Mouse (Mus musculus) neural tube, embryonic 10.5 days (tissue): ENCODE measurements at regions not wholly inside any gene's neighbourhood (a gene's known extent, or its start where the extent isn't known, plus 50 kb on each side); places are given as distances from the start of the nearest gene placed in this dataset.
A peak's percentile ranks its signal among the peaks of the same experiment; 100 is the strongest.

Experiments
- DNase-seq: peaks from one replicate; pipeline ENCODE4 v3.0.0-alpha.2; 2017; ENCODE audit warnings: low spot score; ENCODE audit errors: extremely low spot score

DNA sequence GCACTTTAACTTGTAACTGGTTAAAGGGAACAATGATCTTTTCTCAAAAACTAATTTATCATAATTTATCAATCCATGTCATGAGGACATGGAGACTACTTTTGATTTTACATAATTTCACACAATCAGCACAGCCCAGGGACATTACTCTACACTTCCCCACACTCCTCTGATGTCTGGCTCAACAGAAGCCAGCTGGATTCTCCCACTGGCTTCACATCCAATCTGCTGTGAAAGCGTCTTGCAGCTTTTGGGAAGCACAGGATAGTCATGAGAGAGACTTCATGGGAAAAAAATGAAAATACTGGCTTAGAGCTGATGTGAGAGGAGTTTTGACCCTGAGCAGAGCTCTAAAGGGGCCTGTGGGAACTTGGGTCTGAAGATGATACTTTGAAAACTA lies 61.7 kb upstream of the Hrasls start:
- DNase-seq: no peak

DNA sequence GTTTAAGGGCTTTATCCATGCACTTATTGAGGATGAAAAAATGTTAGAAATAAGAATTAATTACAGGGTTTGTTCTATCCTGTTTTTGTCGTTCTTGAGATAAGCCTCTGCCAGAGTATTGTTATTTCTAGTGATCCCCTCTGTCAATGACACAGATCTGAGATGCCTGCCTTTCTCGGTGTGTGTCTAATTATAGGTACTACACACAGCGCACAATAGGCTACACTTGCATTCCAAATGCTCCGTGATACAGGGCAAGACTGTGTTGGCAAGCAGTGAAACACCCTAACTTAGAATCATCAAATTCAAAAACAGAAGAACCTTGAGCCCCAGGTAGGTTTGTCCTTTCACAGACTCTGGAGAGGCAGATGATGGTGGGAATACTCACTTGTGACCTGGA lies 90.3 kb upstream of the Hrasls start:
- no peak for DNase-seq

DNA sequence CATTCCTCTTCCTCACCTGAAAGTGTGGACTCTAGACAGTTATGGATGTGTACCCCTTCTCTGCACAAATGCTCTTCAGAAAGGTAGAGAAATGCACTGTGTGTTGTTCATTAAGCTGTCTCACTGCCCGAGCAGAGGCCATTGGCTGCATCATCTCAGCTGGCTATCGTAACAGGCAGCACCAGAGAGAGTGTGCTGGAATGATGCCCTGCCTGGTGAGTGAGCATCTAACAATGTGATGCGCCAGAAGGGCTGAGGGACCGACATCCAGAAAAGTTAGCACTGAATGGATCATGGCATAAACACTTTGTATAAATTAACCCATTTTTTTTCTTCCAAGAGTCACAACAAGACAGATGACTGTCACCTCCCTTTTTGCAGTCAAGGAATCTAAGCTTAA lies 112.7 kb upstream of the Hrasls start:
- DNase-seq: no peak

DNA sequence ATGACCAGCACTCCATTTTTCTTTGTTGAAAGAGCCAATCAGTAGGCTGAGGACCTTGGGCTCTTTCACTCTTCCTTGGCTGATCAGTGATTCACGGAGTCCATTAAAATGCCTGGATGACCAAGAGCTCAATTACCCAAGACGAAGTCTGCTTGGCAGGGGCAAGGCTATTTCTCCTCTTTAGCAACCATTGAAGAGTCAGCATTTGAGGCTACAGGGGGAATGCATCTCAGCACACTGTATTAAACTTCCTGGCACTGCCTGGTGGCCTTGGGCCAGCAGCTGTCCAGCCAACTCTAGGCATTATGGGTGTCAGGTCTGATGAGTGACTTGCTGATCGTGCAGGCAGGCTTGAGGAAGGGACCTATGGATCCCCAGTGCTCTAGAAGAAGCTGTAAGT lies 136.5 kb upstream of the Mb21d2 start:
- DNase-seq: no peak

DNA sequence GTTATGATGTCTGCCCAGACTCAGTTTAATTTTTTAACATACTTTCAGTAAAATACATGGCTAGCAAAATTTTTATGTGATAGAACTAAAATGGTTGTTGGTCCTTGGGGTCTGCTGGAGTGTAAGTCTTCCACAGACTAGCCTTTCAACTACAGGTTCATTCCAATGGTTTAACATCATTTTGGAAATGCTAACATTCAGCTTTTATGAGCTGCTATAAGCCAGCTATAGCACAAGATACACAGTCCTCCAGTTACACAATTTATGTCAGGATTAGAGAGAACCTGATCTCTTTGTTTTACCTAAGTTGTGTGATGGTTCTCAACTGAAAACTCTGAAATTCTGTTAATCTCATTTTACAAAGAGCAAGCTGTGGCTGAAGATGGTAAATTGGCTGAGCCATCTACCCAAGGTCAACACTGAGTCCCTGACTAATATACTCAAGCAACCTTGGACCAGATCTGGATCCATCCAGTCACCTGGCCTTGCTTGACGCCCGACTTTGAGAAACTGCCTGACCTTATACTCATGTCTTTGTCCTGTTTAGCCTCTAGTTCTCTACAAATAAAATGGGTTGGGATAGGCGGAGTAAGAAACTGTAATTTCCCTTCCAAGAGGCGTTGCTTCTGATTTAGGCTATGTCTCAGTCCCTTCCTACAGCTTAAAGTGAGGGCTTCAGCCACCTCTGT lies 135.8 kb upstream of the Mb21d2 start:
- no peak for DNase-seq

DNA sequence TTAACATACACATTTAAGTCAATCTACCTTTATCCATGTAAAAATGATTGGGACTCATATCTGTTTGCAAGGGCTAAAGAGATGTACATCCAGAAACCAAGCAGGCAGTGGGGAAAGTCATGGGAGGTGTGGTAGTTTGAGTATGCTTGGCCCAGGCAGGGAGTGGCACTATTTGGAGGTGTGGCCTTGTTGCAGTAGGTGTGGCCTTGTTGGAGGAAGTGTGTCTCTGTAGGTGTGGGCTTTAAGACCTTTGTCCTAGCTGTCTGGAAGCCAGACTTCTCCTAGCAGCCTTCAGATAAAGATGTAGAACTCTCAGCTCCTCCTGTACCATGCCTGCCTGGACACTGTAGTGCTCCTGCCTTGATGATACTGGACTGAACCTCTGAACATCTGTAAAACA lies 133.9 kb upstream of the Mb21d2 start:
- DNase-seq: no peak

DNA sequence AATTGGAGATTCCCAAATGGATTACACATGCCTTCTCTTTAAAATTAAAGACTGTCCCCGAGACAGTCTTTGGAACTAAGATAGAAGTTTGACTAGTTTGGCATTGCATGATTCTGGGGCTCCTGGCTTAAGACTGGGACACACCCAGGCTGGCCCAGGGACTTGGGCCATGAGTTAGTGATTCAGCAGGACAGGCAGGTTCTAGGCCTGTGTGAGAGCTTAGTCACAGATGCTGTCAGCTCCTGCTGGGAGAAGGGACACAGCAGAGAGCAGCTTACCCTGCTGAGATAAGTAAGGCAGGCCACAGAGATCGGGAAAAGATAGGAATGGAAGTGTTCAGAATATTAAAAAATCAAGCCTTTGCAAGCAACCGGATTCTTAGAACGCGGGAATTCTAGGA lies 127.6 kb upstream of the Mb21d2 start:
- no peak for DNase-seq

DNA sequence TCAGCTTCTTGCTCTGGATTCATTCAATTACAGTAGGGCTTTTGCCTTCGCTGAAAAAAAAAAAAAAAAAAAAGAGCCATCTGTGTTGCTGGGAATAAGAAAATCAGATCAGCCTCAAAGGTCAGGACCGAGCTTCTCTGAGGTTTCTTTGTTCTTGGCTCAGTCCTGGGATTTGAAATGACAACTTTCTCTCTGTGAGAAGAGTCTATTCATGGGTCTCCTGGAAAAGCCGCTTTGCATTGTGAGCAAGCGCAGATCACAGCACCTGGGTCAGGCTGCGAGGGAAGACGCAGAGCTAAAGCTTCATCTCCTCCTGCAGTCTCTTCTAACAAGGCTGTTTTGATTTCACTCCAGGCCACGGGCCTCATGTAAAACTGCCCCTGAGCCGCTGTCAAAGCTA lies 125.0 kb upstream of the Mb21d2 start:
- no peak for DNase-seq

DNA sequence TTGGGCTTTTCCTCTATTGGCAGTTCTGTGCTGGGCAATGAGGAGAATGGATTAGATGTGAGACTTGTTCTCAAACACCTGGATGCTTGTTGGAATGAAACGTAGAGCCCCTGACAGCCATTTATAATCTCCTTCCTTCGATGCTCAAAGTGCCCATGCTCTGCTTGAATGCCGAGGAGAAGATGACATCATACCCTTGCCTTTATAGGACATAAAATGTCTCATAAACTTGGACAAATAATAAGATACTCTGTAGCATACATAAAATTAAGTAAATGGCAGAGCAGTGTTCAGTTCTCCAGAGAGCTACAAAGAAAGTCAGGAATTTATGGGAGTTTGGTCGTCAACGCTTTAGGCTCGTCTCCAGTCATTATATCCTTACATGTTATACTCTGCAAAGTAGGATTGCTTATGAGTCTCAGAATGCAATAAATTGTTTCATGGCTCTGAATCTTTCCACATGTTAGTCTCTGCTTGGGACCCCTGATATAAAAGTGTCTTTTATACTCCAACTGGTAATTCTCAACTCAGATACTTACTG lies 117.0 kb upstream of the Mb21d2 start:
- no peak for DNase-seq

DNA sequence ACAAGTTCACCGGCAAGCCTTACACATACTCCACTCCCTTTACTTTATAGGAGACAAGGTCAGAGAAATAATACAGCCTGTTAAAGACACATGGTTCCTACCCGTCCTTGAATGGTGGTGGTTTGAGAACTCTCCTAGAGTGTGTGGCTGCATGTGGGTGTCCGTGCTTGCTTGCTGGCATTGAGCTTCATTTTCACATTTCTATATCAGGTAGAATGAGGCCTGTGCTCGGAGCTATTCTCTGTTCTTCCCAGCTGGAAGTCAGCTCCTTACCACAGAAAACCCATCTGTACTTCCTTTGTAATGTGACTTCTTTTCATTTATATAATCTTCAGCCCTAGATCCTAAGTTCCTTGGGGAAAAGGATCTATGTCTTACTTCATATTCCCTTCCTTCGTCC lies 106.0 kb upstream of the Mb21d2 start:
- no peak for DNase-seq

DNA sequence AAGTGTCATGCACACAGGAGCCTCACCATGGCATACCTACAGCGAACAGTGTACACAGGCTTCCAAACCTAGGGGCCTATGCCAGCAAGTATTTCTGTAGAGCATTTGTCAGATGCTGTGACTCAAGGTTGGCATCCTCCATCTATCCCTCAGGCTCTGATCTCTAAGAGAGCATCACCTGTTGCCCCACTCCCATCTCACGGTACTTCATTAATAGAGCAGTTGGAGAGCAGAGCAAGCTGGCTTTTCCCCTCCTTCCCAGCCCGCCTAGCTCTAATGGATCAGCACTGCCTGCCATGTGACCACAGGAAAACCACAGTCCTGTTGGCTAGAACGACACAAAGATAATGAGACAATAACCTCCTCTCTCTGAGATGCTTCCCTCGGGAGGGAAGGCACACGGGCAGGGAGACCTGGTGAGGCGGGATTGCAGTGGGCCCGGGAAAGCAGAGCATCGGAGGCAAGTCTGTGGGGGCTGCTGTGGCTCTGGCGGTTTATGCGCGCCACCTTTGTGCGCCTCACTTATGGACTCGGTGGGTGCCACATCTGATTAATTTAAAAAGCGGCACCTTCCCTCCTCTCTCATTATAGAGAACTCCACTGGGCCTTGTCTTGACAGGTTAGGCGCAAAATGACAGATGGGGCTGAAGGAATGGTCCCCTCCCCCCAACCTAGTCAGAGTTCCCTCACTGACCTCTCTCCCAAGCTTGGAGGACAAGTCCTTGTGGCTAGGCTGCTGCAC lies 104.8 kb upstream of the Mb21d2 start:
- DNase-seq: peak; percentile 19

DNA sequence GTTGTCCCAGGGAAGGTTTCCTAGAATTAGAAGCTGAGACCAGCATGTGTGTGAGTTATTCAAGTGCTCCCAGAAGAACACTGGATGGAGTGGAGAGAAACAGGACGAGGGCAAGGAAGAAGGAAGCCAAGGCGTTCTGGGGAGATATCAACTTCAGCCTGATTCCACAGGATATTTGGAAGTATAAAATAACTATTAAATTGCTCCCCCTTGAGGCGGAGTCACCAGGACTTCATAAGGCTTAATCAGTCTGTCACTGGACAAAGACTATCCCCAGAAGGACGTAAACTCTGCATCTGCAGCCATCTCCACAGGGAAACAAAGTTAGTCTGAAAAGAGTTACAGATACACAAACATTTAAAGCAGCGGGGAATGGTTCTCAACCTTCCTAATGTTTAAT lies 103.9 kb upstream of the Mb21d2 start:
- DNase-seq: no peak

DNA sequence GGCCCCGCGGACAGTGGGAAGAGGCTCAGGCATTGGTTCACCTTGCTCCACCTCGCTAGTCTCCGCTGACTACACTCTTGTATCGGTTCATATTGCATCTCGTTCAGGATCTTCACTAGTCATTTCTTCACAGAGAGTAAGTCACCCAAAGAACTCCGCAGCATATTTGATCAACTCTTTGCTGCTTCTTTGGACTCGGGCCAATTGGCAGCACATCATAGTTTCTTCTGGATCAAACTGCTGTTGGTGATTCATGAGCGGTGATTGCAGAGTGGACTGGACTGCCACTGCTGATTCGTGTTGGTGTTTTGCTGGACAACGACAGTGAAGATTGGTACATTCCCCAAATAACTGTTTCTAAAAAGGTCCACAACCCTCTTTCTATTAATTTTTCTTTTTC lies 98.4 kb upstream of the Mb21d2 start:
- DNase-seq: no peak

DNA sequence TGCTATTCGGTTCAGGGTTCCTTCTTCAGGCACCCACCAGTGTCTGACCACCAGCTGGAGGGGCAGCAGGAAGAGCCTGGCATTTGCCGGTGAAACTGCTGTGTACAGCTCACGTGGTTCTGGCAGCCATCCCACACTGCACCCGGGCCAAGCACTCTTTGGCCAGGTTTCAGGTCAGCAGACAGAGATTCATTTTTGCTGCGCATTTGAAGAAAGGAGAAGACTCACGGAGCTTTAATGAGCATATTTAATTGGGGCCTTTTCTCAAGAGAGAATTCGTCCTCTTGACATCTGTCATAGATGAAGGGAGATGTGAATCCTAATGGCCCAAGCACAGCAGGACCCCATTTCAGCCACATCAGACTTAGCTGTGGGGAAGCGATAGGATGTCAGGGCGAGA lies 71.8 kb upstream of the Mb21d2 start:
- DNase-seq: no peak

DNA sequence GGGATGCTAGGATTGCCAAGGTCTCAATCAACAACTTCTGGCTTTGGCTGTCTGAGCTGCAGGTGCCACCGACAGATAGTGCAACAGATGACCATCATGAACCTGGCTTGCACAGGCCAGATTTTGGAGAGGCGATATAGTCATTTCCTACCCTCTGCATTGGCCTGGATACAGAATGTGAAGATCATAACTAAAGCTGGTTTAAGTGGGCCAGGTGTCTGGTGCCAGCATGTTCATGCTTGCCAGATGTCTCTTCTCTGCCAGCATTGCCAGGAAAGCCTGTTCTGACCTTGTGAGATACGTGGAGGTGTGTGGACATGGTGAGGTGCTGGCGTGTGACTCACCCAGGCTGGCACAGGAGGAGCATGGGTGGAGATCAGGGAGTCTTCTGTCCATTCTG lies 70.2 kb upstream of the Mb21d2 start:
- DNase-seq: no peak

DNA sequence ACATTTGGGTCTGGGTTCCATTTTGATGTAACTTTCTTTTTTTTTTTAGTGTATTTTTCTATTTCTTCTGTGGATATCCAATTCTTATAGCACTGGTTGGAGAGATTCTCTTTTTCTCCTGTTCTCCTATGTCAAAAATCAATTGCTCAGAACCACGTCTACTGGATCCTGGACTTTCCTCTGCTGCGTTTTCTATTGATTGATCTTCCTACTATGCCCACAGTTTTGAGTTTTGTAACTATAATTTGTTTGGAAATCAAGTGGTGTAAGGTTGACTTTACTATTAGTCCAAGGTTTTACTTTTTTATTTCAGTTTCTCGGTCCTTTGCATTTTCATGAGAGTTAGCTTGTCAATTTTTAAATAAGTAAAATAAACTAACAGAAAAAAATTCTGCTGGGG lies 67.2 kb upstream of the Mb21d2 start:
- DNase-seq: no peak

DNA sequence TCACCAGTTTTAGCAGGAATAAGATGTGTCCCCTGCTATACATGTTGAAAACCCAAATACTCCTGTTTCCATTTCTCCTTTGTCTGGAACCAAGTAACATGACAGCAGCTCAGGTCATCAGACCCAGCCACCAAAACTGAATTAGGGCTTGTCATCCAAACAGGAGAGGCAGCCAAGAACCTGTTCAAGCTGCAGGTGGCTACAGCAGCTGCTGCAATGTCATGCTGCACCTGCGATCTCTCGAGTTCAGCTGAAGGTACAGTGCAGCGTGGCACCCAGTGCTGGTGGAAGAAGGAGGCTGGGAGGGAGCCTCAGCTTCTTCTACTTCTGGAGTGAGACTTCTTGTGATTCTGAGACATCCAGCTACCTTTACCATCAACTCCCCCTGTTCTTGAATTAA lies 61.2 kb upstream of the Mb21d2 start:
- DNase-seq: no peak

DNA sequence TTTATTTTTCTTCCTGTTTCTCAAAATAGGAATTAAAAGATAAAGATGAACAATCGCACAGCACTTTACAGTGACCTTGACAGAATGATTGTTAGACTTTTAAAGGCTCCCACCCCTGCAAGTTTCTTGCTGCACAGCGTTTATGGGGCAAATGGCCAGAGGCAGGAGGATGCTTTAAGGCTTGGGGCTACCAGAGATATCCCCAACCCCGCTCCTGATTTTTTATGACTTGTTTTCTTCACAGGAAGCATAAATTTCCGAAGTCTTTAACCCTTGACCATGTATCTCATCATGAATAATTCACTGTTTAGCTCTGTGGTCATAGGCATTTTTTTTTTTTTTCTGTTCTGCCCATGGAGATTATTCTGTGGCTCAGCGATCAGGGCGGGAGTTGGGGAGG lies 55.5 kb upstream of the Mb21d2 start:
- no peak for DNase-seq

DNA sequence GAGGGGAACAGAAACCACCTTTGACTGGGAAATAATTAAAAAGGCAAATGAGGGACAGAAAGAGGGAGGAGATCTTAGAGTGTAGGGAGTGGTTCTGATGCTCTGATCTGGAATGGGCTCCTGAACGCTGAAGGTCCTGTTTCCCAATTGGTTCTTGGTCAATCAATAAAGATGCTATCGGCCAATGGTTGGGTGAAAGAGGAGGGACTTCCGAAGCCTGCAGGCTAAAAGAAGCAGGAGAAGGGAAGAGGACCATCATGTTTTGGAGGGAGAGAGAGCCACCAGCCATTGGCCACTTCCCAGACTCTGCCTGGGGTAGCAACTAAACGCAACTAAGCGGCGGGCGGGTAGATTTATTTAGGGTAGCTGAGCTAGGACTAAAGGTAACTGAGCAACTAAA lies 53.4 kb upstream of the Mb21d2 start:
- no peak for DNase-seq
